Mouse (Mus musculus) embryonic facial prominence, embryonic 15.5 days (tissue): Measurements from ENCODE around the gene Pde6h. TPM values are rescaled to one million over a fixed set of nuclear protein-coding genes. Genes with fewer than 3 reads are reported as not detected.
"Not testable (repeated sequence)": the region's sequence is repeated elsewhere in the genome, so short reads cannot be mapped to it uniquely, and the experiment has no call there.

ENCODE experiments used
- ATAC-seq: fragments of 200-750 bp; cut with Nextera tagmentation; 2 replicates; pipeline ENCODE4 v1.8.0; 2017; ENCODE audit warnings: low read depth, moderate TSS enrichment; ENCODE audit not compliant: insufficient number of reproducible peaks, low FRiP score, low TSS enrichment
- H3K27ac ChIP-seq: fragments of 300-500 bp; sonication (generic); replicated peaks from 2 replicates; pipeline ENCODE4 v1.5.1; 2015; ENCODE audit warnings: mild to moderate bottlenecking, inconsistent platforms
- H3K27me3 ChIP-seq: fragments of 300-500 bp; sonication (generic); 2 replicates; pipeline ENCODE4 v1.6.1; 2015; ENCODE audit warnings: inconsistent platforms
- H3K36me3 ChIP-seq: fragments of 300-500 bp; sonication (generic); 2 replicates; pipeline ENCODE4 v1.6.1; 2015; ENCODE audit warnings: mild to moderate bottlenecking, inconsistent platforms
- H3K4me1 ChIP-seq: fragments of 300-500 bp; sonication (generic); 2 replicates; pipeline ENCODE4 v1.6.1; 2015; ENCODE audit warnings: inconsistent platforms
- H3K4me2 ChIP-seq: fragments of 300-500 bp; sonication (generic); replicated peaks from 2 replicates; pipeline ENCODE4 v1.6.1; 2015; ENCODE audit warnings: mild to moderate bottlenecking, inconsistent platforms
- H3K4me3 ChIP-seq: fragments of 300-500 bp; sonication (generic); replicated peaks from 2 replicates; pipeline ENCODE4 v1.5.1; 2015; ENCODE audit warnings: mild to moderate bottlenecking, inconsistent platforms
- H3K9ac ChIP-seq: fragments of 300-500 bp; sonication (generic); 2 replicates; pipeline ENCODE4 v1.6.1; 2015; ENCODE audit warnings: inconsistent platforms
- H3K9me3 ChIP-seq: fragments of 300-500 bp; sonication (generic); replicated peaks from 2 replicates; pipeline ENCODE4 v1.6.1; 2016; ENCODE audit warnings: inconsistent platforms
- WGBS: fragments of 180-500 bp; shearing (Covaris S2); methylation state at CpG from one replicate; pipeline ENCODE4 v1.1.7; 2015; 5-methylcytosine and 5-hydroxymethylcytosine counted together
- polyA plus RNA-seq: library from polyadenylated mRNA; unstranded; fragments of >200 nt; fragmentation: Nextera tagmentation; extraction: Ambion mirVana; gene quantifications from 2 replicates; pipeline ENCODE4 v1.2.1, GENCODE M21; 2015

The Pde6h gene
- polyA plus RNA-seq, 1 experiment from 2014 or later, result not detected

DNA sequence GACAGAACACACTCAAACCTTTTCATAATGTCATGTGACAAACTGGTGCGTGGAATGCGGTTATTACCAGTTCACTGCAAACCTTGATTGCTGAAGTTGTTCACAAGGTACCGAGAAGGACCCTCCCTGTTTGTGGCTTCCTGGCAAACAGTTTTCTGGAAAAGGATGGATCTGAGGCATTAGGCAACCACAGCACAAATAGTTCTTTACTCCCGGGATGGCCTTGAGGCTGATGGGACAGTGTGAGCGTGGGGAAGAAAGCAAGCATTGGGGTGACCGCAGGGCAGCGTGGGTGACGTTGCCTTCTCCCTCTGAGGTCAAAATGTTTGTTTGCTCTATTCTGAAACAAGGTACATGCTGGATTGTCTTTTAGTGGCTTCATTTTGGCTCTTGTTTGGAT is 31.1 kb downstream of the Pde6h start:
- no peaks in the 10 kb centered on the region for H3K4me1 ChIP-seq
- no peak overlapping the region for H3K9ac ChIP-seq
- H3K27ac ChIP-seq, result no peak overlapping the region
- H3K9me3 ChIP-seq, result no peaks in the 10 kb centered on the region
- H3K36me3 ChIP-seq, result no peaks in the 10 kb centered on the region
- H3K27me3 ChIP-seq, result no peaks in the 10 kb centered on the region
- no peak overlapping the region for H3K4me3 ChIP-seq
- WGBS, result 83% methylated on average over 8 of the region's 8 CpGs
- ATAC-seq, result no peak
- H3K4me2 ChIP-seq, result no peak overlapping the region

GRCm38 (mm10) chr6:136955240-136955639 is 31.6 kb downstream of the Pde6h start:
- ATAC-seq, result no peak
- H3K36me3 ChIP-seq, result no peaks in the 10 kb centered on the region
- H3K27me3 ChIP-seq, result no peaks in the 10 kb centered on the region
- no peak overlapping the region for H3K4me3 ChIP-seq
- no peak overlapping the region for H3K4me2 ChIP-seq
- no peaks in the 10 kb centered on the region for H3K9me3 ChIP-seq
- H3K4me1 ChIP-seq, result no peaks in the 10 kb centered on the region
- H3K27ac ChIP-seq, result no peak overlapping the region
- 76% methylated on average over 3 of the region's 3 CpGs for WGBS
- no peak overlapping the region for H3K9ac ChIP-seq

DNA sequence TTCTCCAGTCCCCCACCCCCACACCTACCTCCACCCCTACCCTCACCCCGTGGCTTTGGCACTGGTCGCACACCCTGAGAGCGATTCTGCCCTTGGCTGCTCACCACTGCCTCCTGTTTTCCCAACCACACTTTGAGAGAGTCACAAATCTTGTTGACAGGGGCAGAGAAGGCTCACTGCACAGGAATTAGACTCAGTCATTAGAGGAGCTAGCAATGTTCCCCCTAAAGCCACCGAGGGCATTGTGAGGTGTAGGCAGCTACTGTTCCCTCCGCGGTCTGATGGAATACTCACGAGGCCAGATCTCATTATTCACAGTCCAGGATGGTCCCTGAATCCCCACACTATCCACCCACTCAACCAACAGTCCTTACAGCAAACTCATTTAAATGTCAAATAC is 33.4 kb downstream of the Pde6h start:
- no peaks in the 10 kb centered on the region for H3K4me1 ChIP-seq
- no peaks in the 10 kb centered on the region for H3K9me3 ChIP-seq
- no peak overlapping the region for H3K27ac ChIP-seq
- H3K36me3 ChIP-seq, result no peaks in the 10 kb centered on the region
- no peak for ATAC-seq
- H3K27me3 ChIP-seq, result no peaks in the 10 kb centered on the region
- 71% methylated on average over 7 of the region's 7 CpGs for WGBS
- H3K9ac ChIP-seq, result no peak overlapping the region
- no peak overlapping the region for H3K4me2 ChIP-seq
- no peak overlapping the region for H3K4me3 ChIP-seq

GRCm38 (mm10) chr6:136959131-136959530 is 35.5 kb downstream of the Pde6h start:
- Histone ChIP-seq H3K9me3 (no peaks in the 10 kb centered on the region), H3K27me3 (no peaks in the 10 kb centered on the region), H3K36me3 (no peaks in the 10 kb centered on the region), H3K4me2 (no peak overlapping the region), H3K27ac (no peak overlapping the region), H3K4me3 (no peak overlapping the region), H3K9ac (no peak overlapping the region), H3K4me1 (no peaks in the 10 kb centered on the region)
- no peak for ATAC-seq
- 60% methylated on average over 11 of the region's 11 CpGs for WGBS

DNA sequence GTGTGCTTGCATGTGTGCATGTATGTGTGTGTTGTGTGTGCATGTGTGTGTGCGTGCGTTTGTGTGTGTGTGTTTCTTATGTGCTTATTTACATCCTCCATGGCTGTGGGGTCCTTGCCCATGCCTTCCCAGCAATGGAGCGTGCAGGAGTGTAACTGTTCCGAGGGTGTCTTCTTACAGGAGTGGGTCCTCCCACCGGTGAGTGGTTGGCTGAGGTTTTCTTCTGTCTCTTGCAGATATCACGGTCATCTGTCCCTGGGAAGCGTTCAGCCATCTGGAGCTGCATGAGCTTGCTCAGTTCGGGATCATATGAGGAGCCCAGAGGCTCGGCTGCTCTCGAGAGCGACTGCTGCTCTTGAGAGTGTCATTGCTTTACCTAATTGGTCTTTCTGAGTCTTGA is 39.3 kb downstream of the Pde6h start:
- H3K36me3 ChIP-seq, result no peaks in the 10 kb centered on the region
- no peak overlapping the region for H3K4me3 ChIP-seq
- H3K27me3 ChIP-seq, result no peaks in the 10 kb centered on the region
- no peak for ATAC-seq
- H3K9ac ChIP-seq, result no peak overlapping the region
- H3K9me3 ChIP-seq, result no peaks in the 10 kb centered on the region
- H3K4me1 ChIP-seq, result peaks cover 4% of the 10 kb centered on the region; the same call in 1 of the 2 replicates
- H3K4me2 ChIP-seq, result no peak overlapping the region
- 64% methylated on average over 11 of the region's 11 CpGs for WGBS
- no peak overlapping the region for H3K27ac ChIP-seq

DNA sequence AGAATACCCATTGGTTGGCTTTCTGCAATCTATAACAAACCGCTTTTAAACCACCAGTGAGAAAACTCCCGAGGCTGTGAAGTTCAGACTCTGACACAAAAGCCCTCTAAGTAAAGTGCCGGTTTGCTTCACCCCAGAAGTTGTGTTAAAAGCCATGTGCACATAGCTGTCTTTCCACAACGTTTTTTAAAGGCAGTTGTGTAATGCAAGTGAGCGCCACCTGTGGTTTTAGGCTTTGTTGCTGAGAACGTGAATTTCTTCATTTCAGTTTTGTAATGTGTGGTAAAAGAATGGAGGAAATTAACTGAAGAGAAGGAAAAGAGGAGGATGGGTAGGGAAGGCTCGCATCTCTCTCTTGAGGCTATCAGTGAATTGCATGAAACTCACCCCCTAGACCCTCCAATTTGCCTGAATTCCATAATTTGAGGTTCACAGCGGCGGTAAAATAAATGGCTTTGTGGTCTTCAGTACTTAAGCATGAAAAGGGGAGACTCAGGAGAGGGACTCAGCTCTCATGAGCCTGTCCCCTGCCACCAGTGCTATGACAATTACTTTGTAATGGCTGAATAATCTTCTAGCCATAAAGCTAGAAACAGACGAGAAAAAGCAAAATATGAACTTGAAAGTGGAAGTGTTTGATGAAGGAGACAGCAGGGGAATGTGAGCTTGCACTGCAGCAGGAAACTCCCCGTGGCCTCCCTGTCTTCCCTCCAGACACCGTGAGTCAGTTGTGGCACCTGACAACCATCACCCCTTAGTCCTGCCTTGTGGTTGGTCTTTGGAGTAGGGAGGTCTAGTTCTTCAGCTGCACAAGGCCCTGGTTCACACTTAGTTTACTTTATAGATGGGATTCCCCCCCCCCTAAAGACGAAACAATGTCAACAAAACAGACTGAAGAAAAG is 41.2 kb downstream of the Pde6h start:
- Histone ChIP-seq H3K9ac (no peak overlapping the region), H3K9me3 (no peaks in the 10 kb centered on the region), H3K36me3 (no peaks in the 10 kb centered on the region), H3K4me1 (peaks cover 4% of the 10 kb centered on the region; the same call in 1 of the 2 replicates), H3K27ac (no peak overlapping the region), H3K27me3 (no peaks in the 10 kb centered on the region), H3K4me2 (no peak overlapping the region), H3K4me3 (no peak overlapping the region)
- ATAC-seq, result no peak
- 54% methylated on average over 13 of the region's 13 CpGs for WGBS

DNA sequence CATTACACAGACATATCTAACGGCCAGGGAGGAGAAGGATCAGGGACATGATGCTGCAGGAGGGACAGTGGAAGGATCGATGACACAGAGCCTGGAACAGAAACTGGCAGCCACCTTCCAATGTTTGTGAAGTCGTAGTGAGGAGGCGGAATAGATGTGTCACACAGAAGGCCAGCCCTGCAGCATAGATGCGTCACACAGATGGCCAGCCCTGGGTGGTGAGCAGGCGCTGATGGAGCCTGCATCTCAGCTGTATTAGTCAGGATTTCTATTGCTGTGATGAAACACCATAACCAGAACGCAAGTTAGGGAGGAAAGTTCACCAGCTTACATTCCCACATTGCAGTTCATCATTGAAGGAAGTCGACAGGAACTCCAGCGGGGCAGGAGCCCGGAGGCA is 42.3 kb downstream of the Pde6h start:
- no peaks in the 10 kb centered on the region for H3K27me3 ChIP-seq
- no peaks in the 10 kb centered on the region for H3K36me3 ChIP-seq
- H3K27ac ChIP-seq, result no peak overlapping the region
- H3K4me2 ChIP-seq, result no peak overlapping the region
- H3K9ac ChIP-seq, result no peak overlapping the region
- H3K4me3 ChIP-seq, result no peak overlapping the region
- H3K9me3 ChIP-seq, result no peaks in the 10 kb centered on the region
- 65% methylated on average over 10 of the region's 10 CpGs for WGBS
- H3K4me1 ChIP-seq, result peaks cover 4% of the 10 kb centered on the region; the same call in 1 of the 2 replicates
- ATAC-seq, result no peak

GRCm38 (mm10) chr6:136967466-136967865 is 43.8 kb downstream of the Pde6h start:
- Histone ChIP-seq H3K4me2 (no peak overlapping the region), H3K27ac (no peak overlapping the region), H3K9ac (no peak overlapping the region), H3K4me3 (no peak overlapping the region), H3K9me3 (no peaks in the 10 kb centered on the region), H3K4me1 (peaks cover 4% of the 10 kb centered on the region; the same call in 1 of the 2 replicates), H3K36me3 (no peaks in the 10 kb centered on the region), H3K27me3 (no peaks in the 10 kb centered on the region)
- ATAC-seq, result no peak
- 76% methylated on average over 4 of the region's 4 CpGs for WGBS

- H3K4me3 ChIP-seq, H3K4me2 ChIP-seq, H3K9ac ChIP-seq, H3K9me3 ChIP-seq, H3K36me3 ChIP-seq, H3K27me3 ChIP-seq, H3K4me1 ChIP-seq: not testable (repeated sequence)
- H3K27ac ChIP-seq, result peak overlapping the region; percentile 72; the same call in 1 of the 2 replicates
- 34% methylated on average over 4 of the region's 4 CpGs for WGBS
- ATAC-seq, result 0 out of 2 replicates have a peak, but pooled peaks have one; percentile 39
Measured at GRCm38 (mm10) chr6:136968877-136969276, 45.2 kb downstream of the Pde6h start.

GRCm38 (mm10) chr6:136979274-136980082 is 55.8 kb downstream of the Pde6h start:
- Histone ChIP-seq H3K4me2 (no peak overlapping the region), H3K27ac (no peak overlapping the region), H3K4me1 (peaks cover 7% of the 10 kb centered on the region), H3K9ac (no peak overlapping the region), H3K36me3 (no peaks in the 10 kb centered on the region), H3K4me3 (no peak overlapping the region), H3K9me3 (no peaks in the 10 kb centered on the region), H3K27me3 (no peaks in the 10 kb centered on the region)
- no peak for ATAC-seq
- WGBS, result 86% methylated on average over 23 of the region's 23 CpGs

- Histone ChIP-seq H3K9ac (no peak overlapping the region), H3K36me3 (no peaks in the 10 kb centered on the region), H3K4me3 (no peak overlapping the region), H3K27me3 (no peaks in the 10 kb centered on the region), H3K27ac (0 out of 2 replicates have a peak overlapping the region, but pooled peaks have one; percentile 1), H3K4me2 (no peak overlapping the region), H3K4me1 (peaks cover 11% of the 10 kb centered on the region), H3K9me3 (no peaks in the 10 kb centered on the region)
- peak; percentile 43; the same call in 1 of the 2 replicates for ATAC-seq
- WGBS, result 26% methylated on average over 3 of the region's 3 CpGs
Measured at GRCm38 (mm10) chr6:136980331-136980746, 56.7 kb downstream of the Pde6h start.
